Mouse (Mus musculus): ENCODE measurements around the gene Dnase1l3.
"Not testable (repeated sequence)": the region's sequence is repeated elsewhere in the genome, so short reads cannot be mapped to it uniquely, and the experiment has no call there.

The Dnase1l3 gene

GRCm38 (mm10) chr14:8011938-8012337 lies 17.6 kb upstream of the Dnase1l3 start:
- no peak for DNase-seq (ENCODE audit: low read depth)

- no peak for DNase-seq (ENCODE audit: low read depth)
These were observed 16.9 kb upstream of the Dnase1l3 start for GRCm38 (mm10) chr14:8011297-8011696.

GRCm38 (mm10) chr14:8007923-8008322 lies 13.6 kb upstream of the Dnase1l3 start:
- no peak for DNase-seq (ENCODE audit: low read depth)

- DNase-seq (ENCODE audit: low read depth), result no peak
These were observed 13.1 kb upstream of the Dnase1l3 start for GRCm38 (mm10) chr14:8007486-8007885.

- no peak for DNase-seq (ENCODE audit: low read depth)
These were observed 12.7 kb upstream of the Dnase1l3 start for GRCm38 (mm10) chr14:8007084-8007483.

- DNase-seq (ENCODE audit: low read depth), result not testable (repeated sequence)
These were observed 11.7 kb upstream of the Dnase1l3 start for GRCm38 (mm10) chr14:8006061-8006460.

GRCm38 (mm10) chr14:8003727-8004670 lies 9.6 kb upstream of the Dnase1l3 start:
- no peak for DNase-seq (ENCODE audit: low read depth)

- DNase-seq (ENCODE audit: low read depth), result peak; percentile 29
These were observed 8.8 kb upstream of the Dnase1l3 start for GRCm38 (mm10) chr14:8003093-8003670.

- DNase-seq (ENCODE audit: low read depth), result peak; percentile 78
These were observed 8.2 kb upstream of the Dnase1l3 start, which contains the start of gene Abhd6 for GRCm38 (mm10) chr14:8002432-8003092. Abhd6 (plus strand) TSS chr14:8002902.

GRCm38 (mm10) chr14:8000831-8001685 lies 6.7 kb upstream of the Dnase1l3 start:
- no peak for DNase-seq (ENCODE audit: low read depth)

GRCm38 (mm10) chr14:8000247-8000646 lies 5.9 kb upstream of the Dnase1l3 start:
- no peak for DNase-seq (ENCODE audit: low read depth)

- DNase-seq (ENCODE audit: low read depth), result no peak
These were observed 5.1 kb upstream of the Dnase1l3 start for GRCm38 (mm10) chr14:7999435-7999834.

- DNase-seq (ENCODE audit: low read depth), result peak; percentile 39
These were observed 4.7 kb upstream of the Dnase1l3 start for GRCm38 (mm10) chr14:7999030-7999429.

GRCm38 (mm10) chr14:7997255-7997696 lies 2.9 kb upstream of the Dnase1l3 start:
- peak; percentile 75 for DNase-seq (ENCODE audit: low read depth)

- DNase-seq (ENCODE audit: low read depth), result no peak
These were observed 2.2 kb downstream of the Dnase1l3 start for GRCm38 (mm10) chr14:7992158-7992557.

- no peak for DNase-seq (ENCODE audit: low read depth)
These were observed 3.1 kb downstream of the Dnase1l3 start for GRCm38 (mm10) chr14:7991108-7991776.

- no peak for DNase-seq (ENCODE audit: low read depth)
These were observed 4.4 kb downstream of the Dnase1l3 start for GRCm38 (mm10) chr14:7989961-7990360.

- no peak for DNase-seq (ENCODE audit: low read depth)
These were observed 5.0 kb downstream of the Dnase1l3 start for GRCm38 (mm10) chr14:7989371-7989770.

- DNase-seq (ENCODE audit: low read depth), result no peak
These were observed 7.5 kb downstream of the Dnase1l3 start for GRCm38 (mm10) chr14:7986913-7987312.

- DNase-seq (ENCODE audit: low read depth), result no peak
These were observed 13.1 kb downstream of the Dnase1l3 start for GRCm38 (mm10) chr14:7981226-7981625.

GRCm38 (mm10) chr14:7978183-7978582 lies 16.2 kb downstream of the Dnase1l3 start:
- no peak for DNase-seq (ENCODE audit: low read depth)

All from NIH3T3 (cell line).